Mouse (Mus musculus): ENCODE measurements around the gene Gsta4. TPM values are rescaled to one million over a fixed set of nuclear protein-coding genes. Genes with fewer than 3 reads are reported as not detected.
"Not testable (repeated sequence)": the region's sequence is repeated elsewhere in the genome, so short reads cannot be mapped to it uniquely, and the experiment has no call there.

Gene Gsta4
- polyA plus RNA-seq (2015; fragmentation: Nextera tagmentation; extraction: Ambion mirVana), result 65.3 and 70.1 TPM in 2 replicates

- not testable (repeated sequence) for ATAC-seq (ENCODE audit: insufficient number of reproducible peaks, insufficient read depth, low FRiP score, low TSS enrichment, low read depth); H3K36me3 ChIP-seq; H3K4me1 ChIP-seq; H3K4me3 ChIP-seq; H3K4me2 ChIP-seq; H3K9ac ChIP-seq; H3K9me3 ChIP-seq; H3K27me3 ChIP-seq; H3K27ac ChIP-seq
- 92% methylated on average over 4 of the region's 7 CpGs for WGBS
These were observed at the start of gene Gsta4 for GRCm38 (mm10) chr9:78182474-78182873. Gene Gsta4, plus strand, starts transcription at chr9:78182774.

- Histone ChIP-seq H3K4me1 (0 out of 2 replicates have a peak, but pooled peaks cover 3% of the 10 kb centered on the region), H3K4me2 (no peak overlapping the region), H3K9ac (no peak overlapping the region), H3K9me3 (no peaks in the 10 kb centered on the region), H3K4me3 (no peak overlapping the region), H3K36me3 (peaks cover 81% of the 10 kb centered on the region), H3K27ac (no peak overlapping the region), H3K27me3 (no peaks in the 10 kb centered on the region)
- WGBS, result 84% methylated on average over 7 of the region's 7 CpGs
- no peak for ATAC-seq (ENCODE audit: insufficient number of reproducible peaks, insufficient read depth, low FRiP score, low TSS enrichment, low read depth)
These were observed 46.9 kb upstream of the Gsta4 start for GRCm38 (mm10) chr9:78135658-78136057.

GRCm38 (mm10) chr9:78138044-78138676 is 44.4 kb upstream of the Gsta4 start:
- H3K4me2 ChIP-seq, result no peak overlapping the region
- no peak overlapping the region for H3K27ac ChIP-seq
- H3K4me3 ChIP-seq, result no peak overlapping the region
- 0 out of 2 replicates have a peak, but pooled peaks cover 3% of the 10 kb centered on the region for H3K4me1 ChIP-seq
- H3K36me3 ChIP-seq, result peaks cover 78% of the 10 kb centered on the region
- no peak overlapping the region for H3K9ac ChIP-seq
- WGBS, result 80% methylated on average over 9 of the region's 9 CpGs
- peaks cover 10% of the 10 kb centered on the region for H3K9me3 ChIP-seq
- no peaks in the 10 kb centered on the region for H3K27me3 ChIP-seq
- no peak for ATAC-seq (ENCODE audit: insufficient number of reproducible peaks, insufficient read depth, low FRiP score, low TSS enrichment, low read depth)

GRCm38 (mm10) chr9:78139463-78139862 is 43.1 kb upstream of the Gsta4 start:
- Histone ChIP-seq H3K4me1 (0 out of 2 replicates have a peak, but pooled peaks cover 3% of the 10 kb centered on the region), H3K4me3 (no peak overlapping the region), H3K27ac (no peak overlapping the region), H3K4me2 (no peak overlapping the region), H3K9ac (no peak overlapping the region), H3K9me3 (peaks cover 10% of the 10 kb centered on the region), H3K36me3 (peaks cover 80% of the 10 kb centered on the region), H3K27me3 (no peaks in the 10 kb centered on the region)
- 87% methylated on average over 4 of the region's 4 CpGs for whole genome bisulfite sequencing
- no peak for ATAC-seq (ENCODE audit: insufficient number of reproducible peaks, insufficient read depth, low FRiP score, low TSS enrichment, low read depth)

GRCm38 (mm10) chr9:78146099-78146498 is 36.5 kb upstream of the Gsta4 start:
- Histone ChIP-seq H3K27ac (no peak overlapping the region), H3K27me3 (no peaks in the 10 kb centered on the region), H3K36me3 (peaks cover 69% of the 10 kb centered on the region), H3K4me3 (no peak overlapping the region), H3K4me2 (no peak overlapping the region), H3K9ac (no peak overlapping the region), H3K9me3 (peaks cover 10% of the 10 kb centered on the region), H3K4me1 (no peaks in the 10 kb centered on the region)
- WGBS, result 65% methylated on average over 4 of the region's 4 CpGs
- ATAC-seq (ENCODE audit: insufficient number of reproducible peaks, insufficient read depth, low FRiP score, low TSS enrichment, low read depth), result no peak

GRCm38 (mm10) chr9:78146627-78147026 is 35.9 kb upstream of the Gsta4 start:
- H3K27me3 ChIP-seq, result no peaks in the 10 kb centered on the region
- no peaks in the 10 kb centered on the region for H3K4me1 ChIP-seq
- peaks cover 69% of the 10 kb centered on the region for H3K36me3 ChIP-seq
- WGBS, result 64% methylated on average over 6 of the region's 6 CpGs
- H3K9ac ChIP-seq, result no peak overlapping the region
- peaks cover 8% of the 10 kb centered on the region for H3K9me3 ChIP-seq
- no peak overlapping the region for H3K27ac ChIP-seq
- no peak overlapping the region for H3K4me2 ChIP-seq
- no peak overlapping the region for H3K4me3 ChIP-seq
- no peak for ATAC-seq (ENCODE audit: insufficient number of reproducible peaks, insufficient read depth, low FRiP score, low TSS enrichment, low read depth)

GRCm38 (mm10) chr9:78148149-78148548 is 34.4 kb upstream of the Gsta4 start:
- WGBS, result 93% methylated on average over 6 of the region's 6 CpGs
- peaks cover 66% of the 10 kb centered on the region for H3K36me3 ChIP-seq

GRCm38 (mm10) chr9:78149770-78150169 is 32.8 kb upstream of the Gsta4 start:
- not testable (repeated sequence) for ATAC-seq (ENCODE audit: insufficient number of reproducible peaks, insufficient read depth, low FRiP score, low TSS enrichment, low read depth); H3K4me1 ChIP-seq; H3K27me3 ChIP-seq; H3K27ac ChIP-seq; H3K9ac ChIP-seq; H3K9me3 ChIP-seq; H3K4me2 ChIP-seq; H3K4me3 ChIP-seq
- WGBS, result 92% methylated on average over 2 of the region's 2 CpGs
- H3K36me3 ChIP-seq, result peaks cover 63% of the 10 kb centered on the region

More at GRCm38 (mm10) chr9:78148149-78148548, 34.4 kb upstream of the Gsta4 start:
- no peaks in the 10 kb centered on the region for H3K9me3 ChIP-seq
- no peaks in the 10 kb centered on the region for H3K27me3 ChIP-seq
- no peak overlapping the region for H3K27ac ChIP-seq
- no peak overlapping the region for H3K4me2 ChIP-seq
- no peaks in the 10 kb centered on the region for H3K4me1 ChIP-seq
- no peak overlapping the region for H3K4me3 ChIP-seq
- no peak overlapping the region for H3K9ac ChIP-seq
- ATAC-seq (ENCODE audit: insufficient number of reproducible peaks, insufficient read depth, low FRiP score, low TSS enrichment, low read depth), result no peak

- no peak overlapping the region for H3K9ac ChIP-seq
- WGBS, result 85% methylated on average over 11 of the region's 11 CpGs
- H3K9me3 ChIP-seq, result no peaks in the 10 kb centered on the region
- no peak overlapping the region for H3K27ac ChIP-seq
- H3K4me1 ChIP-seq, result no peaks in the 10 kb centered on the region
- peaks cover 78% of the 10 kb centered on the region for H3K36me3 ChIP-seq
- no peak overlapping the region for H3K4me2 ChIP-seq
- no peak for ATAC-seq (ENCODE audit: insufficient number of reproducible peaks, insufficient read depth, low FRiP score, low TSS enrichment, low read depth)
- H3K27me3 ChIP-seq, result no peaks in the 10 kb centered on the region
- H3K4me3 ChIP-seq, result no peak overlapping the region
These were observed 28.2 kb upstream of the Gsta4 start for GRCm38 (mm10) chr9:78154211-78154977.

- no peaks in the 10 kb centered on the region for H3K27me3 ChIP-seq
- H3K9ac ChIP-seq, result no peak overlapping the region
- H3K4me2 ChIP-seq, result no peak overlapping the region
- 92% methylated on average over 1 of the region's 1 CpGs for WGBS
- H3K4me3 ChIP-seq, result no peak overlapping the region
- no peak for ATAC-seq (ENCODE audit: insufficient number of reproducible peaks, insufficient read depth, low FRiP score, low TSS enrichment, low read depth)
- H3K9me3 ChIP-seq, result no peaks in the 10 kb centered on the region
- H3K27ac ChIP-seq, result no peak overlapping the region
- H3K4me1 ChIP-seq, result no peaks in the 10 kb centered on the region
- H3K36me3 ChIP-seq, result peaks cover 86% of the 10 kb centered on the region
These were observed 25.4 kb upstream of the Gsta4 start for GRCm38 (mm10) chr9:78157221-78157620.

GRCm38 (mm10) chr9:78163291-78163690 is 19.3 kb upstream of the Gsta4 start:
- ATAC-seq (ENCODE audit: insufficient number of reproducible peaks, insufficient read depth, low FRiP score, low TSS enrichment, low read depth), result no peak
- Histone ChIP-seq H3K4me3 (no peak overlapping the region), H3K4me1 (no peaks in the 10 kb centered on the region), H3K9me3 (no peaks in the 10 kb centered on the region), H3K27me3 (no peaks in the 10 kb centered on the region), H3K9ac (no peak overlapping the region), H3K4me2 (no peak overlapping the region), H3K36me3 (peaks cover 92% of the 10 kb centered on the region), H3K27ac (no peak overlapping the region)
- 87% methylated on average over 10 of the region's 10 CpGs for WGBS

GRCm38 (mm10) chr9:78164741-78165140 is 17.8 kb upstream of the Gsta4 start:
- WGBS, result 94% methylated on average over 3 of the region's 3 CpGs
- Histone ChIP-seq H3K27ac (no peak overlapping the region), H3K4me2 (no peak overlapping the region), H3K9me3 (no peaks in the 10 kb centered on the region), H3K27me3 (no peaks in the 10 kb centered on the region), H3K4me3 (no peak overlapping the region), H3K9ac (no peak overlapping the region), H3K4me1 (no peaks in the 10 kb centered on the region), H3K36me3 (peaks cover 91% of the 10 kb centered on the region)
- no peak for ATAC-seq (ENCODE audit: insufficient number of reproducible peaks, insufficient read depth, low FRiP score, low TSS enrichment, low read depth)

Data from embryonic facial prominence, embryonic 13.5 days (tissue).